Mouse (Mus musculus): Measurements from ENCODE around the gene Clstn1.

DNA sequence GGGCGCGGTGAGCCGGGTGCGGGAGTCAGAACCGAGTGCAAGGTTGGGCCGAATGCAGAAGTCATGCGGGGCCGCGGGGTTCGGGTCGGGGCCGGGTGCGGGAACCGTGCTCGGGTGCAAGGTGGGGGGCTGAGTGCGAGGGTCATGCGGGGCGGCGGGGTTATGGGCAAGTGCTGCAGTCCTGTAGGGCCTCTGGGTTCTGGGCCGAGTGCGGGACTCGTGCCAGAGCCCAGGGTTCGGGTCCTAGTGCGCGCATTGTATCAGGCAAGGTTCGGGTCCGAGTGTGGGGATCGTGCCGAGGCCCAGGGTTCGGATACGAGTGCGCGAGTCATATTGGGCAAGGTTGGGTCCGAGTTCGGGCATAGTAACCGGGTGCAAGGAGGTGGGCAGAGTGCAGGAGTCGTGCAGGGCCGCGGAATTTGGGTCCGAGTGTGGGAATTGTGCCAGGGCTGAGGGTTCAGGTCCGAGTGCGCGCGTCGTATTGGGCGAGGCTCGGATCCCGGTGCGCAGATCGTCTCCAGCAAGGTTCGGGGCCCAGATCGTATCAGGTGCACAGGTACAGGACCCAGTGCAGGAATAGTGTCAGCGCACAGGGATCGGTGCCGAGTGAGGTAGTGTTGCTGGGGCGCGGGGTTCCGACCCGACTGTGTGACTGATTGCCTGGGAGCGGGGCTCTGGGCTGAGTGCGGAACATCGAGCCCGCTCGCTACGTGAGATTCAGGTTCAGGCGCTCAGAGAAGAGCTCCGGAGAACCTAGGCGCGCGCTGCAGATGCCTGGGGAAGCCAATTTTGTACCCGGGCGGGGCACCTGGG, 721 bp downstream of the Clstn1 start:
- TF ChIP-seq CTCF (IDR thresholded peaks at IDR 0.05; ENCODE audit: insufficient read depth, low read length) (no peak), POLR2A (IDR thresholded peaks at IDR 0.05; ENCODE audit: borderline replicate concordance, extremely low read depth, low read depth, low read length) (no peak)

All from lung, adult 2 months (tissue).